8 mouse cellular contexts compared by ENCODE assay signal in genomic region chr13:21787760-21788593, GRCm38 (mm10). TPM values are rescaled to one million over a fixed set of nuclear protein-coding genes. Genes with fewer than 3 reads are reported as not detected.
A peak's percentile ranks its signal among the peaks of the same experiment; 100 is the strongest.
DNase-seq lines count a peak whose midpoint lies in the region; ATAC-seq and TF ChIP-seq lines count a peak whose summit lies in the region.

No protein-coding gene starts in this region.

- H3K27ac ChIP-seq in heart, embryonic 14.5 days (replicated peaks in 1 of 2; ENCODE audit: control insufficient read depth in 1 of 2, insufficient read depth in 1 of 2, low read depth in 2 of 2, low read length in 2 of 2) = peak overlapping the region; percentile 53 to 59; a peak in 1 of 4 replicates
- peak overlapping the region; percentile 88 for H3K27ac ChIP-seq in ES-Bruce4 (ENCODE audit: insufficient read depth, low read length)
- peak overlapping the region; percentile 68; the same call in 1 of the 2 replicates for H3K27ac ChIP-seq in forebrain, embryonic 14.5 days (ENCODE audit: low read depth, low read length)
- peak overlapping the region; percentile 87 for H3K27ac ChIP-seq in midbrain, embryonic 11.5 days (ENCODE audit: low read depth, low read length)

- no peak for ATAC-seq in heart, embryonic 14.5 days (ENCODE audit: insufficient number of reproducible peaks, insufficient read depth, low FRiP score, low read depth)
- ATAC-seq in forebrain, embryonic 14.5 days = peak; percentile 17; the same call in 1 of the 2 replicates
- peak; percentile 25 for ATAC-seq in midbrain, embryonic 11.5 days (ENCODE audit: low FRiP score)

- H3K4me2 ChIP-seq in heart, embryonic 14.5 days (ENCODE audit: low read length) = peak overlapping the region; percentile 64
- H3K4me2 ChIP-seq in forebrain, embryonic 14.5 days (ENCODE audit: low read length) = peak overlapping the region; percentile 53
- peak overlapping the region; percentile 35 for H3K4me2 ChIP-seq in midbrain, embryonic 11.5 days

- WGBS in heart, embryonic 14.5 days = 32% methylated on average over 14 of the region's 21 CpGs
- 7% methylated on average over 13 of the region's 21 CpGs for WGBS in forebrain, embryonic 14.5 days
- WGBS in midbrain, embryonic 11.5 days = 11% methylated on average over 14 of the region's 21 CpGs

- TF ChIP-seq EP300 in ES-Bruce4 (IDR thresholded peaks at IDR 0.05; ENCODE audit: insufficient read depth, low read depth, low read length) = no peak

- H3K9me3 ChIP-seq in heart, embryonic 14.5 days (ENCODE audit: control insufficient read depth, low read length) = no peaks in the 10 kb centered on the region
- no peaks in the 10 kb centered on the region for H3K9me3 ChIP-seq in ES-Bruce4 (replicated peaks; ENCODE audit: control insufficient read depth, insufficient read depth, low read length, poor library complexity, severe bottlenecking)
- no peaks in the 10 kb centered on the region for H3K9me3 ChIP-seq in forebrain, embryonic 14.5 days (replicated peaks; ENCODE audit: control insufficient read depth, low read length)
- no peaks in the 10 kb centered on the region for H3K9me3 ChIP-seq in midbrain, embryonic 11.5 days (ENCODE audit: control insufficient read depth, low read length)

- H3K4me1 ChIP-seq in heart, embryonic 14.5 days (ENCODE audit: control insufficient read depth in 2 of 2, insufficient read depth in 2 of 2, low read length in 2 of 2) = peaks cover 7 to 30% of the 10 kb centered on the region in 2 experiments
- H3K4me1 ChIP-seq in ES-Bruce4 (ENCODE audit: control insufficient read depth, insufficient read depth, low read length) = peaks cover 3% of the 10 kb centered on the region
- peaks cover 27% of the 10 kb centered on the region for H3K4me1 ChIP-seq in forebrain, embryonic 14.5 days (ENCODE audit: control insufficient read depth, insufficient read depth, low read length)
- peaks cover 29% of the 10 kb centered on the region for H3K4me1 ChIP-seq in midbrain, embryonic 11.5 days (ENCODE audit: control insufficient read depth, insufficient read depth, low read length)

- peak overlapping the region in 1 of 2 experiments; percentile 21; a peak in 2 of 4 replicates for H3K4me3 ChIP-seq in heart, embryonic 14.5 days (ENCODE audit: control insufficient read depth in 1 of 2, insufficient read depth in 1 of 2, low read depth in 1 of 2, low read length in 2 of 2)
- H3K4me3 ChIP-seq in ES-Bruce4 (ENCODE audit: low read depth, low read length) = no peak overlapping the region
- peak overlapping the region; percentile 30; the same call in 1 of the 2 replicates for H3K4me3 ChIP-seq in forebrain, embryonic 14.5 days (ENCODE audit: low read depth, low read length)
- peak overlapping the region; percentile 18; the same call in 1 of the 2 replicates for H3K4me3 ChIP-seq in midbrain, embryonic 11.5 days (ENCODE audit: low read depth, low read length)

- DNase-seq in heart, adult 9 months (ENCODE audit: low spot score in 2 of 2) = no peak
- DNase-seq in forebrain, embryonic 14.5 days (ENCODE audit: low spot score) = peak; percentile 60
- DNase-seq in midbrain, embryonic 11.5 days (ENCODE audit: low spot score, missing footprints) = peak; percentile 93
- no peak for DNase-seq in ovary, postnatal 14 days (ENCODE audit: low spot score)
- DNase-seq in gastrocnemius, postnatal 10 days = no peak
- DNase-seq in adrenal gland, adult 18-20 months (ENCODE audit: low spot score in 2 of 2) = no peak

- H3K27me3 ChIP-seq in heart, embryonic 14.5 days (ENCODE audit: control insufficient read depth, insufficient read depth, low read length) = no peaks in the 10 kb centered on the region
- no peaks in the 10 kb centered on the region for H3K27me3 ChIP-seq in ES-Bruce4 (ENCODE audit: control insufficient read depth, insufficient read depth, low read length, poor library complexity, severe bottlenecking)
- no peaks in the 10 kb centered on the region for H3K27me3 ChIP-seq in forebrain, embryonic 14.5 days (replicated peaks; ENCODE audit: control insufficient read depth, insufficient read depth, low read length)
- H3K27me3 ChIP-seq in midbrain, embryonic 11.5 days (ENCODE audit: control insufficient read depth, insufficient read depth, low read length) = no peaks in the 10 kb centered on the region

- no peak for TF ChIP-seq CTCF in ES-Bruce4 (IDR thresholded peaks at IDR 0.05; ENCODE audit: low read depth, low read length)

- TF ChIP-seq POLR2A in ES-Bruce4 (IDR thresholded peaks at IDR 0.05; ENCODE audit: insufficient read depth, low read length) = no peak

- H3K9ac ChIP-seq in heart, embryonic 14.5 days (ENCODE audit: low read length) = peak overlapping the region; percentile 63
- H3K9ac ChIP-seq in ES-Bruce4 (ENCODE audit: low read depth, poor library complexity, severe bottlenecking) = peak overlapping the region; percentile 90
- peak overlapping the region; percentile 38; the same call in 1 of the 2 replicates for H3K9ac ChIP-seq in forebrain, embryonic 14.5 days (ENCODE audit: low read length)
- H3K9ac ChIP-seq in midbrain, embryonic 11.5 days (ENCODE audit: low read length) = peak overlapping the region; percentile 54

- H3K36me3 ChIP-seq in heart, embryonic 14.5 days (ENCODE audit: control insufficient read depth, insufficient read depth, low read length) = no peaks in the 10 kb centered on the region
- no peaks in the 10 kb centered on the region for H3K36me3 ChIP-seq in ES-Bruce4 (ENCODE audit: control insufficient read depth, insufficient read depth, low read length, poor library complexity, severe bottlenecking)
- H3K36me3 ChIP-seq in forebrain, embryonic 14.5 days (ENCODE audit: control insufficient read depth, insufficient read depth, low read length) = no peaks in the 10 kb centered on the region
- H3K36me3 ChIP-seq in midbrain, embryonic 11.5 days (ENCODE audit: control insufficient read depth, insufficient read depth, low read length) = no peaks in the 10 kb centered on the region

RNA-seq across cellular contexts. Expression of gene Hist1h2bp, which starts 0.7 kb away (rescaled TPM):
- 0.38 and 0.58 TPM in 2 replicates for polyA plus RNA-seq in heart, embryonic 14.5 days (2014; fragmentation: Nextera tagmentation; extraction: Ambion mirVana)
- 2.5 TPM in 1 of 2 replicates, not detected in the other for polyA plus RNA-seq in ES-Bruce4 (2011; ENCODE audit: insufficient read depth, insufficient read length, low read depth, missing spikeins)
- polyA plus RNA-seq in forebrain, embryonic 14.5 days (2014; fragmentation: Nextera tagmentation; extraction: Ambion mirVana) = 0.84 and 1.5 TPM in 2 replicates
- 2.5 TPM in 2 replicates for polyA plus RNA-seq in midbrain, embryonic 11.5 days (2014; fragmentation: Nextera tagmentation; extraction: Ambion mirVana)
- 10 to 100 TPM; 78.8 to 79.4 TPM for total RNA-seq in gastrocnemius, postnatal 10 days (2021)
- 1 to 10 TPM; 5.8 to 8.9 TPM for total RNA-seq in adrenal gland, adult 18-20 months (2021)

RNA-seq across cellular contexts. Expression of gene Hist1h2an, which starts 1.0 kb away (rescaled TPM):
- polyA plus RNA-seq in heart, embryonic 14.5 days (2014; fragmentation: Nextera tagmentation; extraction: Ambion mirVana) = 2.0 TPM in 1 of 2 replicates, not detected in the other
- not detected in 2 replicates for polyA plus RNA-seq in ES-Bruce4 (2011; ENCODE audit: insufficient read depth, insufficient read length, low read depth, missing spikeins)
- 6.6 TPM in 1 of 2 replicates, not detected in the other for polyA plus RNA-seq in forebrain, embryonic 14.5 days (2014; fragmentation: Nextera tagmentation; extraction: Ambion mirVana)
- polyA plus RNA-seq in midbrain, embryonic 11.5 days (2014; fragmentation: Nextera tagmentation; extraction: Ambion mirVana) = 2.6 and 7.4 TPM in 2 replicates
- 10 to 100 TPM; 37.8 to 38.8 TPM for total RNA-seq in gastrocnemius, postnatal 10 days (2021)
- 1 to 10 TPM; 2.5 to 4.4 TPM for total RNA-seq in adrenal gland, adult 18-20 months (2021)

RNA-seq across cellular contexts. Expression of gene Hist1h3i, which starts 4.8 kb away (rescaled TPM):
- 70.6 and 84.8 TPM in 2 replicates for polyA plus RNA-seq in heart, embryonic 14.5 days (2014; fragmentation: Nextera tagmentation; extraction: Ambion mirVana)
- not detected in 2 replicates for polyA plus RNA-seq in ES-Bruce4 (2011; ENCODE audit: insufficient read depth, insufficient read length, low read depth, missing spikeins)
- 108 and 166 TPM in 2 replicates for polyA plus RNA-seq in forebrain, embryonic 14.5 days (2014; fragmentation: Nextera tagmentation; extraction: Ambion mirVana)
- 289 and 304 TPM in 2 replicates for polyA plus RNA-seq in midbrain, embryonic 11.5 days (2014; fragmentation: Nextera tagmentation; extraction: Ambion mirVana)
- total RNA-seq in gastrocnemius, postnatal 10 days (2021) = 100 to 1,000 TPM; 199 to 235 TPM
- total RNA-seq in adrenal gland, adult 18-20 months (2021) = 10 to 100 TPM; 21.8 to 29.9 TPM

RNA-seq across cellular contexts. Expression of gene Hist1h1b, which starts 7.6 kb away (rescaled TPM):
- 5.3 and 7.2 TPM in 2 replicates for polyA plus RNA-seq in heart, embryonic 14.5 days (2014; fragmentation: Nextera tagmentation; extraction: Ambion mirVana)
- polyA plus RNA-seq in ES-Bruce4 (2011; ENCODE audit: insufficient read depth, insufficient read length, low read depth, missing spikeins) = 7.4 and 9.2 TPM in 2 replicates
- 11.0 and 11.1 TPM in 2 replicates for polyA plus RNA-seq in forebrain, embryonic 14.5 days (2014; fragmentation: Nextera tagmentation; extraction: Ambion mirVana)
- polyA plus RNA-seq in midbrain, embryonic 11.5 days (2014; fragmentation: Nextera tagmentation; extraction: Ambion mirVana) = 20.0 and 24.8 TPM in 2 replicates
- 100 to 1,000 TPM; 122 to 129 TPM for total RNA-seq in gastrocnemius, postnatal 10 days (2021)
- total RNA-seq in adrenal gland, adult 18-20 months (2021) = 10 to 100 TPM in 1 of 2 experiments, 1 to 10 TPM in 1; 8.8 to 12.2 TPM

RNA-seq across cellular contexts. Expression of gene Hist1h2bq, which starts 22.0 kb away (rescaled TPM):
- 9.4 and 9.6 TPM in 2 replicates for polyA plus RNA-seq in heart, embryonic 14.5 days (2014; fragmentation: Nextera tagmentation; extraction: Ambion mirVana)
- polyA plus RNA-seq in ES-Bruce4 (2011; ENCODE audit: insufficient read depth, insufficient read length, low read depth, missing spikeins) = 16.9 and 28.4 TPM in 2 replicates
- 9.2 and 17.1 TPM in 2 replicates for polyA plus RNA-seq in forebrain, embryonic 14.5 days (2014; fragmentation: Nextera tagmentation; extraction: Ambion mirVana)
- 17.8 and 23.3 TPM in 2 replicates for polyA plus RNA-seq in midbrain, embryonic 11.5 days (2014; fragmentation: Nextera tagmentation; extraction: Ambion mirVana)
- 100 to 1,000 TPM; 140 to 150 TPM for total RNA-seq in gastrocnemius, postnatal 10 days (2021)
- 10 to 100 TPM; 45.1 to 68.5 TPM for total RNA-seq in adrenal gland, adult 18-20 months (2021)

Comparison
In these comparisons a context has a peak if more than half of its experiments do, and no peak if none do; other contexts are left out.
1. H3K9ac ChIP-seq: peak in every context shown above with its lines; median percentile 90 in ES-Bruce4; 63 in heart, embryonic 14.5 days; 54 in midbrain, embryonic 11.5 days; 38 in forebrain, embryonic 14.5 days.
2. DNase-seq: peak in forebrain, embryonic 14.5 days (single experiment) and midbrain, embryonic 11.5 days (single experiment); none in heart, adult 9 months (0 of 2), ovary, postnatal 14 days (single experiment), gastrocnemius, postnatal 10 days (single experiment) and adrenal gland, adult 18-20 months (0 of 2).
3. RNA of gene Hist1h3i, which starts 4.8 kb away (polyA plus RNA-seq): 289 to 304 TPM in midbrain, embryonic 11.5 days, 108 to 166 TPM in forebrain, embryonic 14.5 days and 70.6 to 84.8 TPM in heart, embryonic 14.5 days; not detected in ES-Bruce4; every median in the first group is over 10 times any median in the second.
4. Peak in every context shown above with its lines, with median percentiles within 50 percentile points of each other: H3K27ac ChIP-seq and H3K4me2 ChIP-seq.